Mouse (Mus musculus) midbrain, embryonic 14.5 days (tissue): ENCODE measurements at regions not wholly inside any gene's neighbourhood (a gene's known extent, or its start where the extent isn't known, plus 50 kb on each side); places are given as distances from the start of the nearest gene placed in this dataset.

ENCODE experiments used
- ATAC-seq: fragments of 200-750 bp; cut with Nextera tagmentation; 2 replicates; pipeline ENCODE4 v1.8.0; 2017; ENCODE audit warnings: moderate number of reproducible peaks, moderate library complexity; ENCODE audit not compliant: low FRiP score, low TSS enrichment
- DNase-seq: peaks from one replicate; pipeline ENCODE4 v3.0.0-alpha.2; 2015
- H3K27ac ChIP-seq: fragments of 300-500 bp; sonication (generic); replicated peaks from 2 replicates; pipeline ENCODE4 v1.5.1; 2014; ENCODE audit warnings: mild to moderate bottlenecking, low read depth, low read length, moderate library complexity
- H3K27me3 ChIP-seq: fragments of 300-500 bp; sonication (generic); 2 replicates; pipeline ENCODE4 v1.6.1; 2014; ENCODE audit warnings: low read length, control low read depth, mixed read lengths; ENCODE audit not compliant: control insufficient read depth, insufficient read depth
- H3K36me3 ChIP-seq: fragments of 300-500 bp; sonication (generic); 2 replicates; pipeline ENCODE4 v1.6.1; 2014; ENCODE audit warnings: low read length, control low read depth; ENCODE audit not compliant: control insufficient read depth, insufficient read depth
- H3K4me1 ChIP-seq: fragments of 300-500 bp; sonication (generic); 2 replicates; pipeline ENCODE4 v1.6.1; 2014; ENCODE audit warnings: mild to moderate bottlenecking, antibody characterized with exemption, low read length, control low read depth; ENCODE audit not compliant: control insufficient read depth, insufficient read depth
- H3K4me2 ChIP-seq: fragments of 300-500 bp; sonication (generic); 2 replicates; pipeline ENCODE4 v1.6.1; 2014; ENCODE audit warnings: mild to moderate bottlenecking, low read length, moderate library complexity
- H3K4me3 ChIP-seq: fragments of 300-500 bp; sonication (generic); replicated peaks from 2 replicates; pipeline ENCODE4 v1.5.1; 2014; ENCODE audit warnings: low read depth, low read length
- H3K9ac ChIP-seq: fragments of 300-500 bp; sonication (generic); replicated peaks from 2 replicates; pipeline ENCODE4 v1.6.1; 2014; ENCODE audit warnings: mild to moderate bottlenecking, low read length, moderate library complexity
- H3K9me3 ChIP-seq: fragments of 300-500 bp; sonication (generic); 2 replicates; pipeline ENCODE4 v1.6.1; 2016; ENCODE audit warnings: low read length, control low read depth, mixed read lengths; ENCODE audit not compliant: control insufficient read depth
- WGBS: fragments of 180-500 bp; shearing (Covaris S2); extraction: QIAGEN DNeasy Blood & Tissue Kit; methylation state at CpG from one replicate; pipeline ENCODE4 v1.1.7; 2014; 5-methylcytosine and 5-hydroxymethylcytosine counted together

GRCm38 (mm10) chr9:46835261-46835660 lies 163.3 kb upstream of the Gm4791 start:
- Histone ChIP-seq H3K4me1 (peaks cover 16% of the 10 kb centered on the region), H3K9ac (no peak overlapping the region), H3K9me3 (no peaks in the 10 kb centered on the region), H3K27ac (no peak overlapping the region), H3K4me3 (no peak overlapping the region), H3K36me3 (no peaks in the 10 kb centered on the region), H3K4me2 (no peak overlapping the region), H3K27me3 (no peaks in the 10 kb centered on the region)
- 31% methylated on average over 7 of the region's 7 CpGs for WGBS
- DNase-seq (no peak), ATAC-seq (no peak)

GRCm38 (mm10) chr9:46830746-46831560 lies 167.6 kb upstream of the Gm4791 start:
- H3K27me3 ChIP-seq, result no peaks in the 10 kb centered on the region
- ATAC-seq (no peak), DNase-seq (peak; percentile 64)
- H3K9me3 ChIP-seq, result no peaks in the 10 kb centered on the region
- no peak overlapping the region for H3K9ac ChIP-seq
- no peaks in the 10 kb centered on the region for H3K36me3 ChIP-seq
- 12% methylated on average over 15 of the region's 15 CpGs for WGBS
- H3K4me2 ChIP-seq, result peak overlapping the region; percentile 38
- H3K27ac ChIP-seq, result peak overlapping the region; percentile 75
- peaks cover 18% of the 10 kb centered on the region for H3K4me1 ChIP-seq
- no peak overlapping the region for H3K4me3 ChIP-seq

GRCm38 (mm10) chr9:46830316-46830715 lies 168.2 kb upstream of the Gm4791 start:
- no peak for ATAC-seq
- Histone ChIP-seq H3K36me3 (no peaks in the 10 kb centered on the region), H3K4me3 (no peak overlapping the region), H3K27me3 (no peaks in the 10 kb centered on the region), H3K27ac (no peak overlapping the region), H3K9me3 (no peaks in the 10 kb centered on the region), H3K4me1 (peaks cover 16% of the 10 kb centered on the region), H3K9ac (no peak overlapping the region), H3K4me2 (no peak overlapping the region)
- 0% methylated on average over 1 of the region's 1 CpGs for WGBS
- no peak for DNase-seq

GRCm38 (mm10) chr9:46824703-46825102 lies 173.8 kb upstream of the Gm4791 start:
- 53% methylated on average over 4 of the region's 4 CpGs for WGBS
- Histone ChIP-seq H3K4me1 (no peaks in the 10 kb centered on the region), H3K36me3 (no peaks in the 10 kb centered on the region), H3K4me2 (no peak overlapping the region), H3K4me3 (no peak overlapping the region), H3K9me3 (no peaks in the 10 kb centered on the region), H3K27ac (no peak overlapping the region), H3K9ac (no peak overlapping the region), H3K27me3 (no peaks in the 10 kb centered on the region)
- peak; percentile 22 for DNase-seq
- ATAC-seq, result no peak

- 63% methylated on average over 7 of the region's 7 CpGs for WGBS
- no peak for ATAC-seq
- Histone ChIP-seq H3K4me1 (no peaks in the 10 kb centered on the region), H3K27ac (0 out of 2 replicates have a peak overlapping the region, but pooled peaks have one; percentile 26), H3K4me2 (no peak overlapping the region), H3K36me3 (no peaks in the 10 kb centered on the region), H3K9ac (0 out of 2 replicates have a peak overlapping the region, but pooled peaks have one; percentile 2), H3K9me3 (no peaks in the 10 kb centered on the region), H3K4me3 (no peak overlapping the region), H3K27me3 (no peaks in the 10 kb centered on the region)
- DNase-seq, result peak; percentile 46
These were observed 178.7 kb upstream of the Gm4791 start for GRCm38 (mm10) chr9:46819808-46820207.

GRCm38 (mm10) chr9:46819376-46819775 lies 179.2 kb upstream of the Gm4791 start:
- Histone ChIP-seq H3K4me1 (no peaks in the 10 kb centered on the region; the same call in 1 of the 2 replicates), H3K9ac (no peak overlapping the region), H3K36me3 (no peaks in the 10 kb centered on the region), H3K9me3 (no peaks in the 10 kb centered on the region), H3K27ac (0 out of 2 replicates have a peak overlapping the region, but pooled peaks have one; percentile 26), H3K27me3 (no peaks in the 10 kb centered on the region), H3K4me2 (no peak overlapping the region), H3K4me3 (no peak overlapping the region)
- ATAC-seq (no peak), DNase-seq (no peak)
- WGBS, result 51% methylated on average over 6 of the region's 6 CpGs

- no peak for ATAC-seq
- no peak for DNase-seq
- H3K27me3 ChIP-seq, result no peaks in the 10 kb centered on the region
- no peaks in the 10 kb centered on the region for H3K36me3 ChIP-seq
- no peaks in the 10 kb centered on the region; the same call in 1 of the 2 replicates for H3K4me1 ChIP-seq
- H3K9me3 ChIP-seq, result no peaks in the 10 kb centered on the region
- H3K4me3 ChIP-seq, result no peak overlapping the region
- WGBS, result 87% methylated on average over 5 of the region's 5 CpGs
- H3K27ac ChIP-seq, result no peak overlapping the region
- no peak overlapping the region for H3K9ac ChIP-seq
- no peak overlapping the region for H3K4me2 ChIP-seq
These were observed 182.4 kb upstream of the Gm4791 start for GRCm38 (mm10) chr9:46816126-46816525.

GRCm38 (mm10) chr9:46814478-46815241 lies 183.9 kb upstream of the Gm4791 start:
- H3K36me3 ChIP-seq, result no peaks in the 10 kb centered on the region
- no peaks in the 10 kb centered on the region for H3K27me3 ChIP-seq
- ATAC-seq (peak; percentile 60; the same call in 1 of the 2 replicates), DNase-seq (peak; percentile 89)
- peak overlapping the region; percentile 57 for H3K4me2 ChIP-seq
- peak overlapping the region; percentile 27 for H3K4me3 ChIP-seq
- H3K9ac ChIP-seq, result peak overlapping the region; percentile 50
- peak overlapping the region; percentile 45; the same call in 1 of the 2 replicates for H3K27ac ChIP-seq
- H3K9me3 ChIP-seq, result no peaks in the 10 kb centered on the region
- no peaks in the 10 kb centered on the region; the same call in 1 of the 2 replicates for H3K4me1 ChIP-seq
- 7% methylated on average over 22 of the region's 22 CpGs for whole genome bisulfite sequencing
